Mouse (Mus musculus): ENCODE measurements around the gene Rnaseh1.

DNA sequence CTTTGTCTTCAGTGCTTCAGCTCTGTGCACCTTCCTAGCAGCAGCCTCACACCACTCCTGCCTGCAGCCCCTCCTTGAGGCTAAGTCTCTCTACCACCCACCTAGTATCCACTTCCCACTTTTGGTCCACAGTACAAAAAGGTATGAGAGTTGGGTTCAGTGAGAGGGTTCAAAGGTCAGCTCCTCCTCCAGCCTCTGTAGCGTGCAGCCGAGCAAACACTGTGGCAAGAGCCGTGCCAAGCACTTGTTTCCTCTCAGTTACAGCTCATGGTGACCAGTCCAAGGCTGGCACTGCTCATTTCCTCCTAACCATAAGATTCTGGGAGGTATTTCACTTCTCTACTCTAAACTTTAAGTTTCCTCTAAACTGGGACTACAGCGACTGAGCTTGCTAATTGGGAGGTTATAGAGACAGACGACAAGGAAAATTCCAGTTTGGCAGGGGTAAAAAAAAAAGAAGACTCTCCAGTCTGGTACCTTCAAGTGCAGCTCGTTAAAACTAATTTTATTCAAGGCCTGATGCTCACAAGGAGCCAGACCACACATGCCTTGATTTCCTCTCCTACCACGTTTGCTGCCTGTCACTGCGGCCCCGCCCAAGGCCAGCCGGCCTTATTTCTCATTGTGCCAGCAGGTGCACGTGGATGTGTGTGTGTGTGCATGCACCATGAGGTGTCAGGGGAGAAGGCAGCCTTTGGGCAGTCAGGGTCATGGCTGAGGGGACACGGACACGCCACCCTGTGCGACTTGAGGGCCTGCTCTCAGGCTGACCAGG, 48.6 kb downstream of the Rnaseh1 start:
- no peak for TF ChIP-seq POLR2A (IDR thresholded peaks at IDR 0.05; ENCODE audit: extremely low read depth, insufficient read depth, low read length)
- no peak for TF ChIP-seq CTCF (IDR thresholded peaks at IDR 0.05; ENCODE audit: extremely low read depth, insufficient read depth, low read length)

Data from cortical plate, adult 2 months (tissue).